Mouse (Mus musculus): ENCODE data around the gene Slc23a3. TPM values are rescaled to one million over a fixed set of nuclear protein-coding genes. Genes with fewer than 3 reads are reported as not detected.
A peak's percentile ranks its signal among the peaks of the same experiment; 100 is the strongest.

Slc23a3 gene
- polyA plus RNA-seq, 1 experiment from 2014 or later = 2.5 TPM

GRCm38 (mm10) chr1:75160256-75160617 lies 26.5 kb upstream of the Slc23a3 start:
- H3K4me1 ChIP-seq (ENCODE audit: control insufficient read depth, low read depth, low read length) = peaks cover 18% of the 10 kb centered on the region
- no peak overlapping the region for H3K4me3 ChIP-seq (ENCODE audit: low read depth, low read length)
- peak overlapping the region; percentile 33 for H3K4me2 ChIP-seq (ENCODE audit: low read depth, low read length)
- WGBS (ENCODE audit: insufficient replicate concordance) = 25% methylated on average over 4 of the region's 4 CpGs
- no peaks in the 10 kb centered on the region for H3K27me3 ChIP-seq (ENCODE audit: control insufficient read depth, insufficient read depth, low read depth, low read length)
- no peaks in the 10 kb centered on the region for H3K36me3 ChIP-seq (ENCODE audit: control insufficient read depth, insufficient read depth)
- H3K9me3 ChIP-seq (replicated peaks; ENCODE audit: control insufficient read depth, low read length) = no peaks in the 10 kb centered on the region
- no peak overlapping the region for H3K9ac ChIP-seq (ENCODE audit: low read depth, low read length)
- peak overlapping the region; percentile 84 for H3K27ac ChIP-seq (ENCODE audit: low read length)
- peak; percentile 44; the same call in 1 of the 2 replicates for ATAC-seq (ENCODE audit: low read depth)

- Histone ChIP-seq H3K4me3 (ENCODE audit: low read depth, low read length) (no peak overlapping the region), H3K4me1 (ENCODE audit: control insufficient read depth, low read depth, low read length) (peaks cover 23% of the 10 kb centered on the region), H3K9me3 (replicated peaks; ENCODE audit: control insufficient read depth, low read length) (no peaks in the 10 kb centered on the region), H3K9ac (ENCODE audit: low read depth, low read length) (peak overlapping the region; percentile 50; the same call in 1 of the 2 replicates), H3K27ac (ENCODE audit: low read length) (peak overlapping the region; percentile 84), H3K36me3 (ENCODE audit: control insufficient read depth, insufficient read depth) (no peaks in the 10 kb centered on the region), H3K27me3 (ENCODE audit: control insufficient read depth, insufficient read depth, low read depth, low read length) (no peaks in the 10 kb centered on the region), H3K4me2 (ENCODE audit: low read depth, low read length) (peak overlapping the region; percentile 18; the same call in 1 of the 2 replicates)
- 32% methylated on average over 5 of the region's 5 CpGs for WGBS (ENCODE audit: insufficient replicate concordance)
- peak; percentile 96 for ATAC-seq (ENCODE audit: low read depth)
These were observed 26.0 kb upstream of the Slc23a3 start for GRCm38 (mm10) chr1:75159540-75160255.

GRCm38 (mm10) chr1:75158990-75159389 lies 25.3 kb upstream of the Slc23a3 start:
- H3K36me3 ChIP-seq (ENCODE audit: control insufficient read depth, insufficient read depth) = no peaks in the 10 kb centered on the region
- no peaks in the 10 kb centered on the region for H3K9me3 ChIP-seq (replicated peaks; ENCODE audit: control insufficient read depth, low read length)
- no peak for ATAC-seq (ENCODE audit: low read depth)
- H3K27me3 ChIP-seq (ENCODE audit: control insufficient read depth, insufficient read depth, low read depth, low read length) = no peaks in the 10 kb centered on the region
- no peak overlapping the region for H3K4me3 ChIP-seq (ENCODE audit: low read depth, low read length)
- H3K4me2 ChIP-seq (ENCODE audit: low read depth, low read length) = no peak overlapping the region
- no peak overlapping the region for H3K9ac ChIP-seq (ENCODE audit: low read depth, low read length)
- H3K27ac ChIP-seq (ENCODE audit: low read length) = peak overlapping the region; percentile 84
- peaks cover 23% of the 10 kb centered on the region for H3K4me1 ChIP-seq (ENCODE audit: control insufficient read depth, low read depth, low read length)

GRCm38 (mm10) chr1:75155837-75156236 lies 22.1 kb upstream of the Slc23a3 start:
- Histone ChIP-seq H3K27me3 (ENCODE audit: control insufficient read depth, insufficient read depth, low read depth, low read length) (no peaks in the 10 kb centered on the region), H3K9me3 (replicated peaks; ENCODE audit: control insufficient read depth, low read length) (no peaks in the 10 kb centered on the region), H3K4me3 (ENCODE audit: low read depth, low read length) (no peak overlapping the region), H3K27ac (ENCODE audit: low read length) (no peak overlapping the region), H3K36me3 (ENCODE audit: control insufficient read depth, insufficient read depth) (no peaks in the 10 kb centered on the region), H3K4me2 (ENCODE audit: low read depth, low read length) (no peak overlapping the region), H3K9ac (ENCODE audit: low read depth, low read length) (no peak overlapping the region), H3K4me1 (ENCODE audit: control insufficient read depth, low read depth, low read length) (peaks cover 23% of the 10 kb centered on the region)
- WGBS (ENCODE audit: insufficient replicate concordance) = 34% methylated on average over 3 of the region's 3 CpGs
- no peak for ATAC-seq (ENCODE audit: low read depth)

- Histone ChIP-seq H3K9me3 (replicated peaks; ENCODE audit: control insufficient read depth, low read length) (no peaks in the 10 kb centered on the region), H3K4me1 (ENCODE audit: control insufficient read depth, low read depth, low read length) (peaks cover 41% of the 10 kb centered on the region), H3K9ac (ENCODE audit: low read depth, low read length) (no peak overlapping the region), H3K27ac (ENCODE audit: low read length) (no peak overlapping the region), H3K4me3 (ENCODE audit: low read depth, low read length) (no peak overlapping the region), H3K36me3 (ENCODE audit: control insufficient read depth, insufficient read depth) (peaks cover 49% of the 10 kb centered on the region), H3K4me2 (ENCODE audit: low read depth, low read length) (no peak overlapping the region), H3K27me3 (ENCODE audit: control insufficient read depth, insufficient read depth, low read depth, low read length) (no peaks in the 10 kb centered on the region)
- 78% methylated on average over 4 of the region's 4 CpGs for WGBS (ENCODE audit: insufficient replicate concordance)
- ATAC-seq (ENCODE audit: low read depth) = peak; percentile 25; the same call in 1 of the 2 replicates
These were observed 15.0 kb upstream of the Slc23a3 start for GRCm38 (mm10) chr1:75148727-75149126.

- no peaks in the 10 kb centered on the region for H3K9me3 ChIP-seq (replicated peaks; ENCODE audit: control insufficient read depth, low read length)
- no peak overlapping the region for H3K9ac ChIP-seq (ENCODE audit: low read depth, low read length)
- peaks cover 49% of the 10 kb centered on the region for H3K36me3 ChIP-seq (ENCODE audit: control insufficient read depth, insufficient read depth)
- peak overlapping the region; percentile 28; the same call in 1 of the 2 replicates for H3K27ac ChIP-seq (ENCODE audit: low read length)
- H3K4me1 ChIP-seq (ENCODE audit: control insufficient read depth, low read depth, low read length) = peaks cover 43% of the 10 kb centered on the region
- 78% methylated on average over 7 of the region's 7 CpGs for WGBS (ENCODE audit: insufficient replicate concordance)
- no peak overlapping the region for H3K4me3 ChIP-seq (ENCODE audit: low read depth, low read length)
- no peak overlapping the region for H3K4me2 ChIP-seq (ENCODE audit: low read depth, low read length)
- no peak for ATAC-seq (ENCODE audit: low read depth)
- no peaks in the 10 kb centered on the region for H3K27me3 ChIP-seq (ENCODE audit: control insufficient read depth, insufficient read depth, low read depth, low read length)
These were observed 13.9 kb upstream of the Slc23a3 start for GRCm38 (mm10) chr1:75147411-75148135.

- peaks cover 43% of the 10 kb centered on the region for H3K4me1 ChIP-seq (ENCODE audit: control insufficient read depth, low read depth, low read length)
- H3K27ac ChIP-seq (ENCODE audit: low read length) = peak overlapping the region; percentile 49
- 0 out of 2 replicates have a peak overlapping the region, but pooled peaks have one; percentile 14 for H3K9ac ChIP-seq (ENCODE audit: low read depth, low read length)
- peak overlapping the region; percentile 14 for H3K4me3 ChIP-seq (ENCODE audit: low read depth, low read length)
- WGBS (ENCODE audit: insufficient replicate concordance) = 24% methylated on average over 3 of the region's 3 CpGs
- H3K4me2 ChIP-seq (ENCODE audit: low read depth, low read length) = peak overlapping the region; percentile 91
- peaks cover 49% of the 10 kb centered on the region for H3K36me3 ChIP-seq (ENCODE audit: control insufficient read depth, insufficient read depth)
- H3K27me3 ChIP-seq (ENCODE audit: control insufficient read depth, insufficient read depth, low read depth, low read length) = no peaks in the 10 kb centered on the region
- H3K9me3 ChIP-seq (replicated peaks; ENCODE audit: control insufficient read depth, low read length) = no peaks in the 10 kb centered on the region
- ATAC-seq (ENCODE audit: low read depth) = no peak
These were observed 11.9 kb upstream of the Slc23a3 start for GRCm38 (mm10) chr1:75145589-75145988.

- peak within 1 kb of the TSS; percentile 100 for H3K27ac ChIP-seq (ENCODE audit: low read length)
- H3K4me1 ChIP-seq (ENCODE audit: control insufficient read depth, low read depth, low read length) = peaks cover 68% of the 10 kb centered on the region
- ATAC-seq (ENCODE audit: low read depth) = peak; percentile 77
- peak within 1 kb of the TSS; percentile 91 for H3K4me2 ChIP-seq (ENCODE audit: low read depth, low read length)
- peak within 1 kb of the TSS; percentile 99 for H3K9ac ChIP-seq (ENCODE audit: low read depth, low read length)
- H3K9me3 ChIP-seq (replicated peaks; ENCODE audit: control insufficient read depth, low read length) = no peaks in the 10 kb centered on the region
- peaks cover 50% of the 10 kb centered on the region for H3K36me3 ChIP-seq (ENCODE audit: control insufficient read depth, insufficient read depth)
- H3K4me3 ChIP-seq (ENCODE audit: low read depth, low read length) = peak within 1 kb of the TSS; percentile 96
- no peaks in the 10 kb centered on the region for H3K27me3 ChIP-seq (ENCODE audit: control insufficient read depth, insufficient read depth, low read depth, low read length)
- under 1% methylated on average over 89 of the region's 91 CpGs for WGBS (ENCODE audit: insufficient replicate concordance)
These were observed 8.9 kb upstream of the Slc23a3 start, which contains the start of the genes Cnppd1 and Retreg2 for GRCm38 (mm10) chr1:75142301-75143261. TSS of gene Cnppd1 (minus strand) at chr1:75142711. TSS of gene Retreg2 (plus strand) at chr1:75142778.

Data from liver, embryonic 16.5 days (tissue).